Mouse (Mus musculus) left cerebral cortex, postnatal 10 days (tissue): ENCODE data around the gene Tmem51. TPM values are rescaled to one million over a fixed set of nuclear protein-coding genes. Genes with fewer than 3 reads are reported as not detected.
A peak's percentile ranks its signal among the peaks of the same experiment; 100 is the strongest.
"Not testable (repeated sequence)": the region's sequence is repeated elsewhere in the genome, so short reads cannot be mapped to it uniquely, and the experiment has no call there.

Experiments used
- DNase-seq, 2 experiments: peaks; one replicate each; pipeline ENCODE4 v3.0.0; 2021 to 2022; ENCODE audit warnings: low spot score in 2 of 2, mixed read lengths in 1 of 2; ENCODE audit errors: extremely low spot score in 1 of 2
- intact Hi-C: fragments of 180-260 bp; cut with DNase I; formaldehyde crosslinking; loops from one replicate; pipeline ENCODE4 v1.15.1; 2025
- total RNA-seq, 2 experiments: library from RNA; stranded (reverse); gene quantifications; 2 replicates each; pipeline ENCODE4 v1.2.3; 2021

Tmem51 gene
- total RNA-seq, 2 experiments from 2014 or later: 6.4 to 7.2 TPM

DNA sequence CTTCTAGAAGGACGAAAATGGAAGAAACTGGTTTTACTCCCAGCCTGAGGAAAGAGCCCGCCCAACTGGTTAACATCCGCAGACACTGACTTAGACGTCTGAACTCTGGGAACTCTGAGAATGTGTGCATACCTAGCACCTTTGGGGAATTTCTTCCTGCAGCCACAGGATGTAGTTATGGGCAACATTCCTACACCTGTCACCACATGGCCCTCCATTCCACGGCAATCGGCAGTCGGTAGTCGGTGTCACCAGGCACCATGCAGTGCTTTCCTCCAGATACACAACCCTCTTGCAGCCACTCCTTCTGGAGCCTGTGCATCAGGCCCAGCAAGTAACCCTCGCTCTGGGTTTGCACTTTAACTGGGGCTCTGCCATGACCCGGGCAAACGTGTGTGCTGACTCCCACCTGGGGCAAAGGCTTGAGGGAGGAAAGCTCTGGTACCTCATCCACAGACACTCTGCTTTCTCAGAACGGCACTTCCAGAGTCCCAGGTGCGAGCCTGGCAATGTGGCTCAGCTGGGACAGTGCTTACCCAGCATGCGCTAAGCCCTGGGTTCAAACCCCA lies 38.4 kb downstream of the Tmem51 start:
- intact Hi-C loops: no loop called here
- DNase-seq: no peak

- intact Hi-C loops: no loop called here
- DNase-seq: no peak
Observed at GRCm38 (mm10) chr4:142044452-142044851, 39.7 kb downstream of the Tmem51 start.

DNA sequence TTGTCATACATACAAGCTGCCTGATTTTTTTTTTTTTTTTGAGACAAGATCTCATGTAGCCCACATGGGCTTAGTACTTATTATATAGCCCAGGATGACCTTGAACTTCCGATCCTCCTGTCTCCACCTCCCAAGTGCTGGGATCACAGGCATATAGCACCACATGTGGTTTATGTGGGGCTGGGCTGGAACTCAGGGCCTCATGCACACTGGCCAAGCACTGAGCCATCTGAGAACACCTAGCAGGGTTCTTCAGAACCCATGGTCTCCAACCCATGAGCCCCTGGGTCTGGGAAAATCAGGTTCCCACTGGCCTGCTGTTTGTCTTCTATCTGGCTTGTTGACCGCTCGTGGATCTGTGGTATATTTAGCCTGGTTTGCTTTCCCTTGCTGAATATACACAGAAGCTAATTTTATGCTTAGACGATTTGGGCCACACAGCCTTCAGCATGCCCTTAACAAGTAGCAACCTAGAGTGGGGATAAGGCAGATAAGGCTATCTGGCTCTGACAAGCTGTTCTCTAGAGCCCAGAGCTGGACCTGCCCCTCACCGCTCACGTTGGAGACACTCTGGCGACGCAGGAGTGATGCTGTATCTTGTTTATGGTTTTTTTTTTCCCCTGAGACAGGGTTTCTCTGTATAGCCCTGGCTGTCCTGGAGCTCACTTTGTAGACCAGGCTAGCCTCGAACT lies 44.3 kb downstream of the Tmem51 start:
- no peak for DNase-seq
- intact Hi-C loops: no loop called here

- intact Hi-C loops: no loop called here
- DNase-seq: no peak
Observed at GRCm38 (mm10) chr4:142037897-142038296, 46.2 kb downstream of the Tmem51 start.

- DNase-seq: no peak
- intact Hi-C loops: no loop called here
Observed at GRCm38 (mm10) chr4:142028533-142028932, 55.6 kb downstream of the Tmem51 start.

DNA sequence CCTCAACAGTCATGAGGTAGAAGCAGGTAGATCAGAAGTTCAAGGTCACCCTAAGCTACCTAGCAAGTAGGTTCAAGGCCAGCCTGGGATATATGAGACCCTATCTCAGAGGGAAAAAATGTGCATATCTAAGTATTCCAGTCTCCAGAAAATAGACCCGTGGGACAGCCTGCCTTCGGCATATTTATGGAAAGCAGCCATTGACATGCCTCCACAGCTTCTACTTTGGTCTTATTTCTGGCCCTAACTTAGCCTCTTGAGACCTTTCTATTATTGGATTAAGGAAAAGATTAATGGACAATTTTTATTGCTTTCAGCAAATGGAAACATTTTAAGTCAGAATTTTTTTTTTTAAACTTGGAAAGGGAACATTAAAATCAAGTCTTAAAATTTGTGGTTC lies 57.1 kb downstream of the Tmem51 start:
- intact Hi-C loops: no loop called here
- no peak for DNase-seq

- intact Hi-C loops: no loop called here
- DNase-seq: no peak
Observed at GRCm38 (mm10) chr4:142024536-142024935, 59.6 kb downstream of the Tmem51 start.

DNA sequence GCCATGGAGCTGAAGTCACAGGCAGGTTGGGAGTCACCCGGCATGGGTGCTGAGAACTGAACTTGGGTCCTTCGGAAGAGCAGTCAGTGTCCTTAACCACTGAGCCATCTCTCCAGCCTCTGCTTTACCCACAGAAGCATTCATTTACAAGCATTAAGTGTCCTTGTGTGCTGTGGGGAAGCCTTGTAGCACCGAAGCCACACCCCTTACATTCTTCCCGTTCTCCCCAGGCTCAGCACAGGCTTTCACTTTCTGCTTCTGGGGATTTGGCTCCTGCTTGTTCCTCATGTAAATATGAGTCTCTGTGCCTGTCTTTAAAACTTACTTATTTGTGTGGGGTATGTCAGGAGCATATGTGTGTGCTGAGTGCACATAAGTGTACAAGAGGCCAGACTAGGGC lies 60.9 kb downstream of the Tmem51 start:
- DNase-seq: no peak
- intact Hi-C loops: no loop called here

DNA sequence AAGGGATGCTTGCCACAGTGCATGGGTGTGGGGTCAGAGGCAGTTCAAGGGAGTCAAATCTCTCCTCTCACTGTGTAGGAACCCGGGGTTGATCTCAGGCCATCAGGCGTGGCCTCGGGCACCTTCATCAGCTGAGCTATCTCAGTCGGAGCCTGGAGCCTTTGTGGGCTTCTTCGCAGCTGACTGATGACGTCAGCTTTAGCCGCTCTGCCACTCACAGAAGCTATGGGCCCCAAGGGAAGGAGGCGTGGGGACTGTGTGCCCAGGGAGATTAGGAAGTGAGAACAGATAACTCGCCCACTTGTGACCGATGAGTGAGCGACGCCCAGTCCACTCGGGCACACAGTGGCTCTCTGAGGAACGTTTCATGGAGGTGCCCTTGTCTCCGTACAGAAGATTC lies 66.4 kb downstream of the Tmem51 start:
- no peak for DNase-seq
- intact Hi-C loops: no loop called here

- intact Hi-C loops: no loop called here
- peak in 1 of 2 experiments; percentile 82 for DNase-seq
Observed at GRCm38 (mm10) chr4:142014659-142015608, 69.2 kb downstream of the Tmem51 start, which contains the start of gene Fhad1. Fhad1 (minus strand) TSS chr4:142015082.

- intact Hi-C loops: no loop called here
- DNase-seq: no peak
Observed at GRCm38 (mm10) chr4:142011236-142011635, 72.9 kb downstream of the Tmem51 start.

GRCm38 (mm10) chr4:142010441-142010840 lies 73.7 kb downstream of the Tmem51 start:
- intact Hi-C loops: no loop called here
- DNase-seq: no peak

DNA sequence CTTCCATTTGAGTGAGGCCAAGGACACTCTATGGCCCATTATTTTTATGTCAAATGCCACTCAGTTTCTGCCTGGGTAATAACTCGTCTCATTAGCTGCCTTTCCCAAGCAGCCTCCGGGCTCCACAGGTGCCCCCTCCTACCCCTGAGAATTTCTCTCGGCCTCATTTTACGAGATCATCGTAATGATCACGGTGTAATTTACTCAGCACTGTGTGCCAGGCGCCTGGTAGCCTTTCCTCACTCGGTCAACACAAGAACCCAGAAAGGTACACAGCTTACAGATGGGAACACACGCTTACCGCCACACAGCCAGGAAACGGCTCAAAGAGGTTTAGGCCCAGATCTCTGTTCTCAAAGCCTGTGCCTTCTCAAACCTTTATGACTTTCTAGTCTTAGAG lies 75.9 kb downstream of the Tmem51 start:
- DNase-seq: no peak
- intact Hi-C loops: loop anchor here (10.0 kb wide), 1 partner anchor 227 kb away; the partner anchor contains the start of gene Kazn

GRCm38 (mm10) chr4:142000581-142000980 lies 83.5 kb downstream of the Tmem51 start:
- no peak for DNase-seq
- intact Hi-C loops: loop anchor here (10.0 kb wide), 1 partner anchor 234 kb away; the partner anchor contains the start of gene Kazn

DNA sequence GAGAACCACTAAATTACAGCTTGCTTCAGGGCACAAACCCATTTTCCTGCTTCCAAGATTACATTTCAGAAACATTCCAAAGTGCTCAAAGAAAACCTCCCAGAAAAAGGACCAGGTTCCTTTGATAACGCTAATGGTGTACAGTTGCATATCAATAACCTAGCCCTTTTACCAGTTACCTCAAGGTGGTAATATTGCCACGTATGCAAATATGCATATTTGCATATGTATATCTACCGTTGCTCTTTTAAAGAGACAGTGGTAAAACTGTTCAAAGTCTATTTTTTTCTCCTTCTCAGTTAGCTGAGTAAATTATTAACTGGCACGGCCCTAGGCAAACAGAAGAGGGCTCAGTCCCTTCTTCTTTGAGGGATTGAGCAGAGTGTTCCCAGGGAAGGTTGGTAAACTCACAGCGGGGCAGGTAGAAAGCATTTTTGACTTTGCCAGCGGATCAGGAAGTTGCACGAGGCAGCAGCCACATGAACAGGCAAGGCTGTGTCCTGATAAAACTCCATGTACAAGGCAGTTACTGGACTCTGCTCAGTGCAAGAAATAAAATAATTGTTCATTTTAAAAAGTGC lies 84.5 kb downstream of the Tmem51 start:
- intact Hi-C loops: loop anchor here (10.0 kb wide), 1 partner anchor 235 kb away; the partner anchor contains the start of gene Kazn
- DNase-seq: no peak

- DNase-seq: no peak
- intact Hi-C loops: no loop called here
Observed at GRCm38 (mm10) chr4:141998282-141998821, 85.8 kb downstream of the Tmem51 start.

DNA sequence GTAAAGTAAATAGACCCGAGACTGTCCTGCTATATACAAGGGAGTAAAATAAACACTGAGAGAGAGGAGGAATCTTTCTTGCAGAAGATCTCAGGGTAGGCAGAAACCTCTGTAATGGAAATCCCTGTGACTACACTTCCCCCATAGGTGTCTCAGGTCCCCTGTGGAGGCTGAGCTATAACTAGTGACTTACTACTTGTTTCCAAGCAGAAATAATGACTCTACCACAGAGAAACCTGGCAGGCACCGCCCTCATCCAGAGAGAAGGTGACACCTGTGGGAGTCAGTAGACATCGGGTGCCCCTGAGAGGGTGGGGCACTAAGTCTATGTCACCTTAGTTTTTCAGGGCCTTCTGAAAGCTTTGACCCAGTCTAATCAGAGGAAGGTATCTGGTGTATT lies 87.2 kb downstream of the Tmem51 start:
- intact Hi-C loops: no loop called here
- DNase-seq: no peak

DNA sequence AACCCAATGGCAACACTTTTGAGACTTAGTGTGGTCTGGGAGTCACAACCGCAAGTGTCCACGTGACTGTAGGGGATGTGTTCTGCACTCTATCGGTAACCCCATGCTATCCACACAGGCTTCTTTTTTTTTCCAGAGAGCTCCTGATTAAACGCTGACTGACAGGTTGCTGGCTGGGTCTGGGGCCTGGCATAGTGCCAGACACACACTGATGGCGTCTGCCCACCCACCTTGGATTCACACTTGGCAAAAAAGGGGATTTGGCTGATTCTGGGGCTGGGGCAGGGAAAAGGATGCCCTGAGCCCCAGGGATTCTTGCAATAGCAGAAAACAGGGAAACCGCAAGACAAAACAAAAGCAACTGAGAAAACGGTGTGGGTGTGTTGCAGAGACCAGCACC lies 88.0 kb downstream of the Tmem51 start:
- DNase-seq: no peak
- intact Hi-C loops: no loop called here

- intact Hi-C loops, DNase-seq: not testable (repeated sequence)
Observed at GRCm38 (mm10) chr4:141994062-141994471, 90.0 kb downstream of the Tmem51 start.
